Mouse (Mus musculus) megakaryocyte, embryonic 14.5 days (primary cell): ENCODE measurements around the gene Plcxd1. TPM values are rescaled to one million over a fixed set of nuclear protein-coding genes. Genes with fewer than 3 reads are reported as not detected.
A peak's percentile ranks its signal among the peaks of the same experiment; 100 is the strongest.
"Not testable (repeated sequence)": the region's sequence is repeated elsewhere in the genome, so short reads cannot be mapped to it uniquely, and the experiment has no call there.

Experiments used
- H3K27me3 ChIP-seq: replicated peaks from 2 replicates; pipeline ENCODE3; 2012; ENCODE audit warnings: inconsistent platforms
- H3K36me3 ChIP-seq: replicated peaks from 2 replicates; pipeline ENCODE3; 2012; ENCODE audit warnings: low read length, inconsistent platforms, mixed read lengths
- H3K4me1 ChIP-seq: 2 replicates; pipeline ENCODE4 v1.6.1; 2012; ENCODE audit warnings: inconsistent platforms
- H3K4me3 ChIP-seq: replicated peaks from 2 replicates; pipeline ENCODE3; 2012; ENCODE audit warnings: moderate library complexity, mild to moderate bottlenecking, inconsistent platforms
- H3K9me3 ChIP-seq: 2 replicates; pipeline ENCODE4 v1.6.1; 2012; ENCODE audit warnings: inconsistent platforms
- FLI1 ChIP-seq: IDR thresholded peaks from 2 replicates; pipeline ENCODE4 v1.6.1; 2012; ENCODE audit warnings: low read length, inconsistent platforms, mixed read lengths
- GATA1 ChIP-seq: IDR thresholded peaks from 3 replicates; pipeline ENCODE4 v1.6.1; 2012; ENCODE audit warnings: mixed read lengths, low read length, inconsistent platforms, borderline replicate concordance
- polyA plus RNA-seq: library from polyadenylated mRNA; stranded (reverse); fragments of >175 nt; gene quantifications from 2 replicates; pipeline ENCODE4 v1.2.3, GENCODE M21; 2012; ENCODE audit warnings: low replicate concordance; ENCODE audit not compliant: insufficient read depth

Plcxd1 gene
- 0.10 TPM in 1 of 2 replicates, not detected in the other for polyA plus RNA-seq

GRCm38 (mm10) chr5:110099656-110100580 lies at the start of gene Plcxd1:
Gene Plcxd1, plus strand, starts transcription at chr5:110099969.
- TF ChIP-seq GATA1 (no peak), FLI1 (no peak)
- peaks cover 29% of the 10 kb centered on the region for H3K36me3 ChIP-seq
- H3K27me3 ChIP-seq = peaks cover 4% of the 10 kb centered on the region
- no peaks in the 10 kb centered on the region for H3K9me3 ChIP-seq
- H3K4me1 ChIP-seq = peaks cover 53% of the 10 kb centered on the region
- peak within 1 kb of the TSS; percentile 71 for H3K4me3 ChIP-seq

- Histone ChIP-seq H3K36me3 (peaks cover 12% of the 10 kb centered on the region), H3K4me1 (peaks cover 16% of the 10 kb centered on the region), H3K27me3 (no peaks in the 10 kb centered on the region), H3K9me3 (peaks cover 12% of the 10 kb centered on the region), H3K4me3 (peak overlapping the region; percentile 95)
- TF ChIP-seq GATA1 (no peak), FLI1 (no peak)
Observed at GRCm38 (mm10) chr5:110057637-110058408, 41.9 kb upstream of the Plcxd1 start.

GRCm38 (mm10) chr5:110072413-110072812 lies 27.4 kb upstream of the Plcxd1 start, which contains the start of gene Gm17655:
Gene Gm17655, minus strand, starts transcription at chr5:110072513.
- H3K4me1 ChIP-seq, H3K4me3 ChIP-seq, H3K27me3 ChIP-seq: not testable (repeated sequence)
- Histone ChIP-seq H3K36me3 (peaks cover 12% of the 10 kb centered on the region), H3K9me3 (peaks cover 31% of the 10 kb centered on the region)

GRCm38 (mm10) chr5:110082961-110083360 lies 16.8 kb upstream of the Plcxd1 start:
- Histone ChIP-seq H3K4me3 (no peak overlapping the region), H3K4me1 (no peaks in the 10 kb centered on the region)
- TF ChIP-seq GATA1 (no peak), FLI1 (no peak)

GRCm38 (mm10) chr5:110086161-110086866 lies 13.5 kb upstream of the Plcxd1 start:
- no peak for TF ChIP-seq FLI1
- no peak for TF ChIP-seq GATA1
- peaks cover 24% of the 10 kb centered on the region for H3K36me3 ChIP-seq
- peaks cover 28% of the 10 kb centered on the region for H3K9me3 ChIP-seq
- H3K4me1 ChIP-seq = no peaks in the 10 kb centered on the region
- no peak overlapping the region for H3K4me3 ChIP-seq
- no peaks in the 10 kb centered on the region for H3K27me3 ChIP-seq

More at GRCm38 (mm10) chr5:110082961-110083360, 16.8 kb upstream of the Plcxd1 start:
- Histone ChIP-seq H3K9me3 (peaks cover 52% of the 10 kb centered on the region), H3K27me3 (no peaks in the 10 kb centered on the region), H3K36me3 (peaks cover 50% of the 10 kb centered on the region)

GRCm38 (mm10) chr5:110091546-110091945 lies 8.2 kb upstream of the Plcxd1 start:
- Histone ChIP-seq H3K4me1 (peaks cover 17% of the 10 kb centered on the region), H3K36me3 (peaks cover under 1% of the 10 kb centered on the region), H3K9me3 (peaks cover under 1% of the 10 kb centered on the region; the same call in 1 of the 2 replicates), H3K27me3 (no peaks in the 10 kb centered on the region), H3K4me3 (no peak overlapping the region)
- TF ChIP-seq GATA1 = no peak

GRCm38 (mm10) chr5:110094030-110094846 lies 5.5 kb upstream of the Plcxd1 start, which contains the start of gene Gm35315:
Gene Gm35315, minus strand, starts transcription at chr5:110094420.
- H3K36me3 ChIP-seq = no peaks in the 10 kb centered on the region

GRCm38 (mm10) chr5:110094847-110095213 lies 4.9 kb upstream of the Plcxd1 start:
- Histone ChIP-seq H3K9me3 (no peaks in the 10 kb centered on the region), H3K27me3 (peaks cover 2% of the 10 kb centered on the region)
- TF ChIP-seq GATA1 (no peak), FLI1 (no peak)

More at GRCm38 (mm10) chr5:110094030-110094846, 5.5 kb upstream of the Plcxd1 start, which contains the start of gene Gm35315:
- TF ChIP-seq FLI1 (no peak), GATA1 (no peak)
- Histone ChIP-seq H3K4me1 (peaks cover 19% of the 10 kb centered on the region), H3K9me3 (no peaks in the 10 kb centered on the region), H3K4me3 (peak within 1 kb of the TSS; percentile 94), H3K27me3 (peaks cover 2% of the 10 kb centered on the region)

GRCm38 (mm10) chr5:110098991-110099477 lies 735 bp upstream of the Plcxd1 start:
- Histone ChIP-seq H3K4me3 (no peak overlapping the region), H3K9me3 (no peaks in the 10 kb centered on the region), H3K36me3 (peaks cover 20% of the 10 kb centered on the region), H3K27me3 (peaks cover 4% of the 10 kb centered on the region), H3K4me1 (peaks cover 54% of the 10 kb centered on the region)
- TF ChIP-seq FLI1 = no peak
- TF ChIP-seq GATA1 = no peak

More at GRCm38 (mm10) chr5:110094847-110095213, 4.9 kb upstream of the Plcxd1 start:
- Histone ChIP-seq H3K36me3 (no peaks in the 10 kb centered on the region), H3K4me1 (peaks cover 25% of the 10 kb centered on the region), H3K4me3 (peak overlapping the region; percentile 94)
